Mouse (Mus musculus): ENCODE results near the gene Vmn1r20. TPM values are rescaled to one million over a fixed set of nuclear protein-coding genes. Genes with fewer than 3 reads are reported as not detected.
"Not testable (repeated sequence)": the region's sequence is repeated elsewhere in the genome, so short reads cannot be mapped to it uniquely, and the experiment has no call there.

The Vmn1r20 gene
- total RNA-seq (2021), result not detected
- long read RNA-seq, experiment 1, result 0 reads
- long read RNA-seq, experiment 2, result 0 reads

- no peak for DNase-seq
Measured at GRCm38 (mm10) chr6:57428630-57429029, at the start of gene Vmn1r20. Vmn1r20 (plus strand) TSS chr6:57428930.

- DNase-seq, result no peak
Measured at GRCm38 (mm10) chr6:57395683-57396082, 33.0 kb upstream of the Vmn1r20 start, which contains the start of gene Vmn1r18. Vmn1r18 (minus strand) TSS chr6:57395783.

GRCm38 (mm10) chr6:57403480-57403879 lies 25.2 kb upstream of the Vmn1r20 start, which contains the start of gene Vmn1r19:
Vmn1r19 (plus strand) TSS chr6:57403780.
- DNase-seq, result not testable (repeated sequence)

GRCm38 (mm10) chr6:57431196-57431595 lies 2.5 kb downstream of the Vmn1r20 start:
- peak; percentile 7 to 38 for DNase-seq

GRCm38 (mm10) chr6:57468161-57468560 lies 39.4 kb downstream of the Vmn1r20 start:
- not testable (repeated sequence) for DNase-seq

Other genes starting within 250 kb of the Vmn1r20 start
- gene Vmn1r13, start 225.6 kb upstream of the Vmn1r20 start, total RNA-seq (2021), result not detected
- gene Vmn1r14, start 197.2 kb upstream of the Vmn1r20 start, total RNA-seq (2021), result not detected
- gene Vmn1r15, start 171.0 kb upstream of the Vmn1r20 start, total RNA-seq (2021), result not detected
- gene Vmn1r16, start 99.4 kb upstream of the Vmn1r20 start, total RNA-seq (2021), result not detected
- gene Vmn1r17, start 65.2 kb upstream of the Vmn1r20 start, total RNA-seq (2021), result not detected
- gene Vmn1r18, start 33.1 kb upstream of the Vmn1r20 start, total RNA-seq (2021), result not detected
- not detected for gene Vmn1r19, start 25.1 kb upstream of the Vmn1r20 start, total RNA-seq (2021)
- gene Ppm1k, start 106.5 kb downstream of the Vmn1r20 start, total RNA-seq (2021), result 100 to 1,000 TPM in 1 of 2 experiments, 10 to 100 TPM in 1; 77.8 to 101 TPM
- 1 to 10 TPM; 2.7 to 6.6 TPM for gene Herc6, start 152.1 kb downstream of the Vmn1r20 start, total RNA-seq (2021)

All from heart, adult 18-20 months (tissue).